Mouse (Mus musculus): ENCODE data around the gene Ly6g5b. TPM values are rescaled to one million over a fixed set of nuclear protein-coding genes. Genes with fewer than 3 reads are reported as not detected.
A peak's percentile ranks its signal among the peaks of the same experiment; 100 is the strongest.

Gene Ly6g5b
- total RNA-seq, 1 experiment: 1.5 TPM

GRCm38 (mm10) chr17:35133517-35133916, 18.3 kb upstream of the Ly6g5b start:
- in situ Hi-C loops (cut with MboI; ENCODE audit: low sequenced_read_pairs in 2 of 2, unreplicated experiment in 2 of 2): no loop called here
- Histone ChIP-seq H3K4me3 (ENCODE audit: insufficient read depth in 1 of 2, low read depth in 1 of 2, low read length in 2 of 2, poor library complexity in 1 of 2, severe bottlenecking in 1 of 2) (no peak overlapping the region), H3K27ac (ENCODE audit: insufficient read depth, low read depth, low read length, poor library complexity, severe bottlenecking) (no peak overlapping the region), H3K36me3 (ENCODE audit: control insufficient read depth, insufficient read depth, low read length, poor library complexity, severe bottlenecking) (peaks cover 4% of the 10 kb centered on the region), H3K9ac (ENCODE audit: insufficient read depth, low read depth, low read length, poor library complexity, severe bottlenecking) (no peak overlapping the region; the same call in 1 of the 2 replicates), H3K9me3 (ENCODE audit: control insufficient read depth, insufficient read depth, low read depth, low read length) (no peaks in the 10 kb centered on the region), H3K4me1 (ENCODE audit: control insufficient read depth in 2 of 2, insufficient read depth in 2 of 2, low read length in 2 of 2, poor library complexity in 1 of 2) (peaks cover 0 to 7% of the 10 kb centered on the region in 2 experiments; a peak in 2 of 4 replicates)
- no peak for DNase-seq (ENCODE audit: low read depth, low spot score)
- TF ChIP-seq CHD2 (IDR thresholded peaks at IDR 0.05; ENCODE audit: low read depth, low read length): no peak
- no peak for TF ChIP-seq ZC3H11A (IDR thresholded peaks at IDR 0.05; ENCODE audit: borderline replicate concordance, low read depth, low read length)
- no peak for TF ChIP-seq HCFC1 (IDR thresholded peaks at IDR 0.05; ENCODE audit: borderline replicate concordance, insufficient read depth, low read length)
- no peak for TF ChIP-seq MAFK (IDR thresholded peaks at IDR 0.05; ENCODE audit: insufficient read depth, low read depth, low read length)
- TF ChIP-seq ZNF384 (IDR thresholded peaks at IDR 0.05; ENCODE audit: low read depth, low read length): no peak

DNA sequence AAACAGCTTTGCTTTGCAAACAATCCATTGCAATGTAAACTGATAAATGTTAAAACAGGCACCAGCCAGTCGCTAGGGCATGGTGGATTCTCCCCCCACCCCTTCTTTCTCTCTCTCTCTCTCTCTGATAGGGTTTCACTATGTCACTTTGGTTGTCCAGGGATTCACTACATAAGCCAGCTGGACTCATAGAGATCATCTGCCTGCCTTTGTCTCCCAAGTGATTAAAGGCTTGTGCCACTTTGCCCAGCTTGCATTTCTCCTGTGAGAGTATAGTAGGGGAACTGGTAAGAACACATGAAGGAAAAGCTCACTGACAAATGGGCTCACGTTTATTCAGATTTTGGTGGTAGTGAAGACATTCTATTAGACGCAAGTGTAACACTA, 16.9 kb upstream of the Ly6g5b start:
- H3K27ac ChIP-seq (ENCODE audit: insufficient read depth, low read depth, low read length, poor library complexity, severe bottlenecking): no peak overlapping the region
- DNase-seq (ENCODE audit: low read depth, low spot score): no peak
- H3K9me3 ChIP-seq (ENCODE audit: control insufficient read depth, insufficient read depth, low read depth, low read length): no peaks in the 10 kb centered on the region
- no peaks in the 10 kb centered on the region for H3K36me3 ChIP-seq (ENCODE audit: control insufficient read depth, insufficient read depth, low read length, poor library complexity, severe bottlenecking)
- no peak overlapping the region for H3K4me3 ChIP-seq (ENCODE audit: insufficient read depth in 1 of 2, low read depth in 1 of 2, low read length in 2 of 2, poor library complexity in 1 of 2, severe bottlenecking in 1 of 2)
- no peak for TF ChIP-seq CHD2 (IDR thresholded peaks at IDR 0.05; ENCODE audit: low read depth, low read length)
- no peak for TF ChIP-seq ZNF384 (IDR thresholded peaks at IDR 0.05; ENCODE audit: low read depth, low read length)
- no peak for TF ChIP-seq MAFK (IDR thresholded peaks at IDR 0.05; ENCODE audit: insufficient read depth, low read depth, low read length)
- TF ChIP-seq HCFC1 (IDR thresholded peaks at IDR 0.05; ENCODE audit: borderline replicate concordance, insufficient read depth, low read length): no peak
- TF ChIP-seq ZC3H11A (IDR thresholded peaks at IDR 0.05; ENCODE audit: borderline replicate concordance, low read depth, low read length): no peak
- H3K4me1 ChIP-seq (ENCODE audit: control insufficient read depth in 2 of 2, insufficient read depth in 2 of 2, low read length in 2 of 2, poor library complexity in 1 of 2): peaks cover 0 to 4% of the 10 kb centered on the region in 2 experiments; a peak in 2 of 4 replicates
- in situ Hi-C loops (cut with MboI; ENCODE audit: low sequenced_read_pairs in 2 of 2, unreplicated experiment in 2 of 2): no loop called here
- no peak overlapping the region for H3K9ac ChIP-seq (ENCODE audit: insufficient read depth, low read depth, low read length, poor library complexity, severe bottlenecking)

- Histone ChIP-seq H3K9me3 (ENCODE audit: control insufficient read depth, insufficient read depth, low read depth, low read length) (no peaks in the 10 kb centered on the region), H3K9ac (ENCODE audit: insufficient read depth, low read depth, low read length, poor library complexity, severe bottlenecking) (no peak within 1 kb of the TSS), H3K4me3 (ENCODE audit: insufficient read depth in 1 of 2, low read depth in 1 of 2, low read length in 2 of 2, poor library complexity in 1 of 2, severe bottlenecking in 1 of 2) (no peak within 1 kb of the TSS), H3K4me1 (ENCODE audit: control insufficient read depth in 2 of 2, insufficient read depth in 2 of 2, low read length in 2 of 2, poor library complexity in 1 of 2) (peaks cover 0 to 4% of the 10 kb centered on the region in 2 experiments; a peak in 2 of 4 replicates), H3K27ac (ENCODE audit: insufficient read depth, low read depth, low read length, poor library complexity, severe bottlenecking) (no peak within 1 kb of the TSS), H3K36me3 (ENCODE audit: control insufficient read depth, insufficient read depth, low read length, poor library complexity, severe bottlenecking) (no peaks in the 10 kb centered on the region)
- no peak for DNase-seq (ENCODE audit: low read depth, low spot score)
- TF ChIP-seq ZC3H11A (IDR thresholded peaks at IDR 0.05; ENCODE audit: borderline replicate concordance, low read depth, low read length) (no peak), ZNF384 (IDR thresholded peaks at IDR 0.05; ENCODE audit: low read depth, low read length) (peak; percentile 85)
- in situ Hi-C loops (cut with MboI; ENCODE audit: low sequenced_read_pairs in 2 of 2, unreplicated experiment in 2 of 2): no loop called here
These were observed 16.4 kb upstream of the Ly6g5b start, which contains the start of gene Apom for GRCm38 (mm10) chr17:35131500-35132173. TSS of gene Apom (minus strand) at chr17:35132050.

GRCm38 (mm10) chr17:35131038-35131437, 15.8 kb upstream of the Ly6g5b start:
- Histone ChIP-seq H3K4me3 (ENCODE audit: insufficient read depth in 1 of 2, low read depth in 1 of 2, low read length in 2 of 2, poor library complexity in 1 of 2, severe bottlenecking in 1 of 2) (no peak overlapping the region), H3K27ac (ENCODE audit: insufficient read depth, low read depth, low read length, poor library complexity, severe bottlenecking) (no peak overlapping the region), H3K9ac (ENCODE audit: insufficient read depth, low read depth, low read length, poor library complexity, severe bottlenecking) (no peak overlapping the region), H3K9me3 (ENCODE audit: control insufficient read depth, insufficient read depth, low read depth, low read length) (no peaks in the 10 kb centered on the region), H3K36me3 (ENCODE audit: control insufficient read depth, insufficient read depth, low read length, poor library complexity, severe bottlenecking) (no peaks in the 10 kb centered on the region), H3K4me1 (ENCODE audit: control insufficient read depth in 2 of 2, insufficient read depth in 2 of 2, low read length in 2 of 2, poor library complexity in 1 of 2) (peaks cover 0 to 2% of the 10 kb centered on the region in 2 experiments; a peak in 1 of 4 replicates)
- TF ChIP-seq ZNF384 (IDR thresholded peaks at IDR 0.05; ENCODE audit: low read depth, low read length) (no peak), CHD2 (IDR thresholded peaks at IDR 0.05; ENCODE audit: low read depth, low read length) (no peak), MAFK (IDR thresholded peaks at IDR 0.05; ENCODE audit: insufficient read depth, low read depth, low read length) (no peak), HCFC1 (IDR thresholded peaks at IDR 0.05; ENCODE audit: borderline replicate concordance, insufficient read depth, low read length) (no peak), ZC3H11A (IDR thresholded peaks at IDR 0.05; ENCODE audit: borderline replicate concordance, low read depth, low read length) (no peak)
- DNase-seq (ENCODE audit: low read depth, low spot score): no peak
- in situ Hi-C loops (cut with MboI; ENCODE audit: low sequenced_read_pairs in 2 of 2, unreplicated experiment in 2 of 2): no loop called here

All from ES-E14 (cell line).